Mouse (Mus musculus) forebrain, embryonic 16.5 days (tissue): ENCODE results near the gene Naip6. TPM values are rescaled to one million over a fixed set of nuclear protein-coding genes. Genes with fewer than 3 reads are reported as not detected.
"Not testable (repeated sequence)": the region's sequence is repeated elsewhere in the genome, so short reads cannot be mapped to it uniquely, and the experiment has no call there.

ENCODE experiments used
- ATAC-seq: fragments of 200-750 bp; cut with Nextera tagmentation; 2 replicates; pipeline ENCODE4 v1.8.0; 2017; ENCODE audit warnings: mild to moderate bottlenecking, moderate library complexity
- H3K27ac ChIP-seq: fragments of 300-500 bp; sonication (generic); 2 replicates; pipeline ENCODE4 v1.5.1; 2014; ENCODE audit warnings: low read length, control low read depth
- H3K27me3 ChIP-seq: fragments of 300-500 bp; sonication (generic); replicated peaks from 2 replicates; pipeline ENCODE4 v1.6.1; 2014; ENCODE audit warnings: low read length; ENCODE audit not compliant: control insufficient read depth, insufficient read depth
- H3K36me3 ChIP-seq: fragments of 300-500 bp; sonication (generic); 2 replicates; pipeline ENCODE4 v1.6.1; 2014; ENCODE audit not compliant: control insufficient read depth, insufficient read depth
- H3K4me1 ChIP-seq: fragments of 300-500 bp; sonication (generic); replicated peaks from 2 replicates; pipeline ENCODE4 v1.6.1; 2014; ENCODE audit warnings: low read length; ENCODE audit not compliant: control insufficient read depth, insufficient read depth
- H3K4me2 ChIP-seq: fragments of 300-500 bp; sonication (generic); 2 replicates; pipeline ENCODE4 v1.6.1; 2014; ENCODE audit warnings: mild to moderate bottlenecking, low read length, control low read depth
- H3K4me3 ChIP-seq: fragments of 300-500 bp; sonication (generic); replicated peaks from 2 replicates; pipeline ENCODE4 v1.5.1; 2014; ENCODE audit warnings: mild to moderate bottlenecking, low read length, control low read depth
- H3K9ac ChIP-seq: fragments of 300-500 bp; sonication (generic); replicated peaks from 2 replicates; pipeline ENCODE4 v1.6.1; 2014; ENCODE audit warnings: low read depth, low read length, control low read depth
- H3K9me3 ChIP-seq: fragments of 300-500 bp; sonication (generic); 2 replicates; pipeline ENCODE4 v1.6.1; 2016; ENCODE audit warnings: low read length; ENCODE audit not compliant: control insufficient read depth
- WGBS: fragments of 180-500 bp; shearing (Covaris S2); extraction: QIAGEN DNeasy Blood & Tissue Kit; methylation state at CpG from one replicate; pipeline ENCODE4 v1.1.7; 2014; 5-methylcytosine and 5-hydroxymethylcytosine counted together
- polyA plus RNA-seq: library from polyadenylated mRNA; unstranded; fragments of >200 nt; fragmentation: Nextera tagmentation; extraction: Ambion mirVana; gene quantifications from 2 replicates; pipeline ENCODE4 v1.2.1, GENCODE M21; 2015

Naip6 gene
- polyA plus RNA-seq, 1 experiment from 2014 or later: 0.08 TPM

DNA sequence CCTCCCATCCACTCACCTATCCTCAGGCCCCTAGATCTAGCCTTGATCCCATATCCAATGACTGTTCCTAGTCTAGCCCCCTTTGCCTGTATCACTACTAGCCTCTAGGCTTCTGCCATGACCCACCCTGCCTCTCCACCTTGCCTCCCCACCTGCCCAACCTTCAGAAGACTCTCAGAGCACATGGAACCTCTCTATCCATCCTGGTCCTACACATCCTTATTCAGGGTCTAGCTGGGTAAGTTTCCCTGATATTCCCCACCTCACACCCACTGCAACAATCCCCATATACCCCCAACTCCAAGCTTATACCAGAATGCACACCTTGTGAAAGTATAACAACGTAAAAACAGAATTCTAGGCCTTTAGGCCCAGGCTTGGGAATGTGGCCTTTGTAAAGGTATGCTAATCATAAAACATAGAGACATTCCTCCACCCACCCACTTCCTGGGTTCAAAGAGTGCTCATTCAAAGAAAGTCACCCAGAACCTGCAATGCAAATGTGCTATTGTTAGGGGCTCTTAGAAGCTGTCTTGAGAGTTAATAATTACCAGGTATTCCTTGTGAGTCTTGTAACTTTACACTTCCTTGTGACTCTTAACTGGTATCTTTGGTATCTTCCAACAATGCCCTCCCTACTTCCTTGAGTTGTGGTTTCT is 45.9 kb downstream of the Naip6 start:
- H3K27ac ChIP-seq, H3K36me3 ChIP-seq, H3K9me3 ChIP-seq, H3K4me1 ChIP-seq, ATAC-seq, H3K27me3 ChIP-seq, H3K4me3 ChIP-seq, H3K4me2 ChIP-seq, H3K9ac ChIP-seq: not testable (repeated sequence)
- no CpG with 5 or more reads among the region's 1 CpGs for WGBS

GRCm38 (mm10) chr13:100256996-100257395 is 60.5 kb downstream of the Naip6 start:
- H3K4me3 ChIP-seq, H3K27me3 ChIP-seq, H3K36me3 ChIP-seq, H3K27ac ChIP-seq, H3K9me3 ChIP-seq, H3K4me2 ChIP-seq, H3K9ac ChIP-seq, H3K4me1 ChIP-seq, ATAC-seq: not testable (repeated sequence)
- 67% methylated on average over 2 of the region's 2 CpGs for WGBS

GRCm38 (mm10) chr13:100255925-100256324 is 61.5 kb downstream of the Naip6 start:
- not testable (repeated sequence) for H3K4me3 ChIP-seq, H3K27me3 ChIP-seq, H3K4me1 ChIP-seq, H3K9ac ChIP-seq, H3K36me3 ChIP-seq, H3K4me2 ChIP-seq, H3K9me3 ChIP-seq, H3K27ac ChIP-seq, ATAC-seq
- 90% methylated on average over 5 of the region's 6 CpGs for WGBS

- ATAC-seq, H3K4me1 ChIP-seq, H3K27ac ChIP-seq, H3K36me3 ChIP-seq, H3K9ac ChIP-seq, H3K27me3 ChIP-seq, H3K4me3 ChIP-seq, H3K9me3 ChIP-seq, H3K4me2 ChIP-seq: not testable (repeated sequence)
- WGBS: 96% methylated on average over 2 of the region's 2 CpGs
These were observed 65.6 kb downstream of the Naip6 start for GRCm38 (mm10) chr13:100251897-100252296.

DNA sequence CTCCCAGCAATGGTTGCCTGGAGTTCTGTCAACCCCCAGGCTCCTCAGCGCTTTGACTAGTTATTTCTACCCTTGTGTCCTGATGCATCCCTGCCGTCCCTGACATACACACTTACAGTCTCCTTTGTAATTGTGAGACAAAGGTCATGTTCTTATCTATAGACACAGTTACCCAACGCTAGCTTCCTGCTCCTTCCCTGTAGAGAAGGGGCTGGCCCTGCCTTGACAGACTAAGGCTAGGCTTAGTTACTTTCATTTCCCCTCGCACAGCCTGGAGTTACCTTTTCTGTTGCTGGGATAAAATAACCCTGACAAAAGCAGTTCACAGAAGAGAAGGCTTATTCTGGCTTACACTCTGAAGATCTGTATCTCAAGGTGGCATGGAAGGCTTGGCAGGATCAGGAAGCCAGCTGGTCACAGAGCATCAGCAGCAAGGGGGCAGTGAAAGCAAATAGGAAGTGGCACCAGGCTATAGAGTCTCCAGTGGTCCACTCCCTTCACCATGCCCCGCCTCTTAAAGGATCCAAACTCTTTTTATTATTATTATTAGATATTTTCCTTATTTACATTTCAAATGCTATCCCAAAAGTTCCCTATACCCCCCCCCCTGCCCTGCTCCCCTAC is 70.5 kb downstream of the Naip6 start:
- H3K4me3 ChIP-seq, H3K36me3 ChIP-seq, ATAC-seq, H3K27ac ChIP-seq, H3K27me3 ChIP-seq, H3K4me1 ChIP-seq, H3K4me2 ChIP-seq, H3K9ac ChIP-seq, H3K9me3 ChIP-seq: not testable (repeated sequence)
- 80% methylated on average over 5 of the region's 5 CpGs for WGBS

DNA sequence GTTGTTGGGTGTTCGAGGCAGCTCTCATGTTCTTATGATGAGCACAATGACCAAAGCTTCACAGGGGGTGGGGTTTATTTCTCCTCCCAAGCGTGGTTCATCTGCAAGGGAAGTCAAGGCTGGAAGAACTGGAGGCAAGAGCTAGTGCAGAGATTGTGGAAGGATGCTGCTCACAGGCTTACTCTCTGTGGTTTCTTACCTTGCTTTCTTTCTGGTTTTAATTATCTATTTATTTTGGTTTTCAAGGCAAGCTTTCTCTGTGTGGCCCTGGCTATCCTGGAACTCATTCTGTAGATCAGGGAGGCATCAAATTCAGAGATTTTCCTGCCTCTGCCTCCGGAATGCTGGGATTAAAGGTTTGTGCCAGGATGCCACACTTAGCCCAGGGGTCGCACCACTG is 71.3 kb downstream of the Naip6 start, which contains the start of gene Naip5:
Gene Naip5, minus strand, starts transcription at position 101 of the 400 bp plus-strand sequence.
- not testable (repeated sequence) for H3K4me3 ChIP-seq, H3K36me3 ChIP-seq, H3K9ac ChIP-seq, H3K9me3 ChIP-seq, H3K4me1 ChIP-seq, H3K27ac ChIP-seq, ATAC-seq, H3K27me3 ChIP-seq, H3K4me2 ChIP-seq
- 82% methylated on average over 4 of the region's 4 CpGs for WGBS

DNA sequence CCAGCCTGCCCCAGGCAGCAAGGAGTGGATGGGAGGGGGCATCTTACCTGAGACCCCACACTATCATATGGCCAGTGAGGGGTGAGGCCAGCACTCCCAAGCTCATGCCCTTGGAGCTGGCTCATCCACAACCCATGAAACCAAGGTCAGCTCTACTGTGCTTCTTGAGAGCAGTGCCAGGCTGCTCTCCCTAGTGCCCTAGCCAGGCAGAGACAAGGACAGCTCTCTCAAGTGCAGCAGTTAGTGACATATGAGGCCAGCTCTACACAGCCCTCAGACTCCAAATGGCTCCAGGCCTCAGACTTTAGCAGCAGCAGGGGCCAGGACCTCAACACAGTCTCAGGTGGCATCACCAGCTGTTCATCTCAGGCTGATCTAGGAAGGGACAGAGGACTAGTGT is 73.8 kb downstream of the Naip6 start:
- H3K27me3 ChIP-seq: no peaks in the 10 kb centered on the region
- H3K9ac ChIP-seq: no peak overlapping the region
- no peak overlapping the region for H3K27ac ChIP-seq
- H3K4me3 ChIP-seq: no peak overlapping the region
- no peaks in the 10 kb centered on the region for H3K36me3 ChIP-seq
- H3K9me3 ChIP-seq: no peaks in the 10 kb centered on the region
- no peak overlapping the region for H3K4me2 ChIP-seq
- H3K4me1 ChIP-seq: no peaks in the 10 kb centered on the region
- no peak for ATAC-seq

Other genes with a start within 250 kb of the Naip6 start
- 28.7 and 34.5 TPM in 2 replicates for gene Bdp1, start 213.6 kb downstream of the Naip6 start, polyA plus RNA-seq
- 355 and 410 TPM in 2 replicates for gene Serf1, start 209.7 kb downstream of the Naip6 start, polyA plus RNA-seq
- 44.6 and 50.6 TPM in 2 replicates for gene Smn1, start 192.8 kb downstream of the Naip6 start, polyA plus RNA-seq
- 0.05 and 0.13 TPM in 2 replicates for gene Naip2, start 115.6 kb downstream of the Naip6 start, polyA plus RNA-seq
- 0.09 and 0.13 TPM in 2 replicates for gene Naip5, start 71.4 kb downstream of the Naip6 start, polyA plus RNA-seq
- 0.05 TPM in 1 of 2 replicates, not detected in the other for gene Naip1, start 135.2 kb upstream of the Naip6 start, polyA plus RNA-seq
- 68.5 and 77.4 TPM in 2 replicates for gene Gtf2h2, start 174.9 kb upstream of the Naip6 start, polyA plus RNA-seq
- gene Ocln, start 235.0 kb upstream of the Naip6 start, polyA plus RNA-seq: 7.8 and 9.8 TPM in 2 replicates